Mouse (Mus musculus) liver, postnatal 0 days (tissue): ENCODE data around the gene Map4k5. TPM values are rescaled to one million over a fixed set of nuclear protein-coding genes. Genes with fewer than 3 reads are reported as not detected.

Experiments
- ATAC-seq: fragments of 200-750 bp; cut with Nextera tagmentation; 2 replicates; pipeline ENCODE4 v1.8.0; 2017; ENCODE audit warnings: mild to moderate bottlenecking, moderate library complexity
- DNase-seq: peaks from one replicate; pipeline ENCODE4 v3.0.0-alpha.2; 2016
- H3K27ac ChIP-seq: fragments of 300-500 bp; sonication (generic); 2 replicates; pipeline ENCODE4 v1.5.1; 2014; ENCODE audit warnings: antibody characterized with exemption, moderate library complexity, mild to moderate bottlenecking, low read depth
- H3K27me3 ChIP-seq: fragments of 300-500 bp; sonication (generic); 2 replicates; pipeline ENCODE4 v1.6.1; 2014; ENCODE audit warnings: low read length, control low read depth, mixed read lengths; ENCODE audit not compliant: insufficient read depth
- H3K36me3 ChIP-seq: fragments of 300-500 bp; sonication (generic); replicated peaks from 2 replicates; pipeline ENCODE4 v1.6.1; 2014; ENCODE audit warnings: mild to moderate bottlenecking, control low read depth, low read length, moderate library complexity, mixed read lengths; ENCODE audit not compliant: insufficient read depth
- H3K4me1 ChIP-seq: fragments of 300-500 bp; sonication (generic); 2 replicates; pipeline ENCODE4 v1.6.1; 2014; ENCODE audit warnings: antibody characterized with exemption, mild to moderate bottlenecking, control low read depth; ENCODE audit not compliant: insufficient read depth
- H3K4me2 ChIP-seq: fragments of 300-500 bp; sonication (generic); 2 replicates; pipeline ENCODE4 v1.6.1; 2014; ENCODE audit warnings: low read depth, mild to moderate bottlenecking, low read length, moderate library complexity, mixed read lengths
- H3K4me3 ChIP-seq: fragments of 300-500 bp; sonication (generic); 2 replicates; pipeline ENCODE4 v1.5.1; 2014; ENCODE audit warnings: low read depth, low read length
- H3K9ac ChIP-seq: fragments of 300-500 bp; sonication (generic); replicated peaks from 2 replicates; pipeline ENCODE4 v1.6.1; 2014; ENCODE audit warnings: mild to moderate bottlenecking, moderate library complexity
- H3K9me3 ChIP-seq: fragments of 300-500 bp; sonication (generic); 2 replicates; pipeline ENCODE4 v1.6.1; 2016; ENCODE audit warnings: mild to moderate bottlenecking, control low read depth, low read length, mixed read lengths
- CTCF ChIP-seq: sonication (generic); IDR thresholded peaks from 2 replicates; pipeline ENCODE4 v1.5.1; 2016; ENCODE audit warnings: antibody characterized with exemption, low read depth
- EP300 ChIP-seq: IDR thresholded peaks from 2 replicates; pipeline ENCODE4 v1.6.1; 2016; ENCODE audit warnings: antibody characterized with exemption, low read depth, mild to moderate bottlenecking
- WGBS: fragments of 180-500 bp; shearing (Covaris S2); extraction: QIAGEN DNeasy Blood & Tissue Kit; methylation state at CpG from one replicate; pipeline ENCODE4 v1.1.7; 2014; ENCODE audit not compliant: insufficient replicate concordance; 5-methylcytosine and 5-hydroxymethylcytosine counted together
- polyA plus RNA-seq: library from polyadenylated mRNA; unstranded; fragments of >200 nt; fragmentation: Nextera tagmentation; extraction: Ambion mirVana; gene quantifications from 2 replicates; pipeline ENCODE4 v1.2.1, GENCODE M21; 2015

Gene Map4k5
- polyA plus RNA-seq, 1 experiment from 2014 or later = 11.8 TPM

DNA sequence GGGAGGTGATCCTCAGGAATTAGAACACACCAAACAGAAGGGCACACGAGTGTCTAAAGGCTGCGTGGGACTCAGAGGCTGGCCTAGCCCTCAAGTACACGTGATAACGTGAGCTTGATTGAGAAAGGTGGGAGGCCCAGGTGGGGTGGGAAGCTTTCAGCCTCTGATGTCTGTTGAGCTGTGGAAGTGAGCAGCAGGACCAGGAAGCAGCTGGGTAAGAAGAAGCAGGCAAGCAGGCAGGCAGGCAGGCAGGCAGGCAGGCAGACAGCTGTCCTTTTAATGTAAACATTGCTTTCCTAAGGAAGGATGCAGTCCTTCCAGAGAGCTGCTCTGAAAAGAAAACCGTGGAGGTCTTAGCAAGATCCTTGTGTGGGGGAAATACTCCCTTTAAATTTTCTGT, 2.5 kb downstream of the Map4k5 start:
- H3K27ac ChIP-seq = no peak overlapping the region
- H3K4me1 ChIP-seq = peaks cover 36% of the 10 kb centered on the region
- ATAC-seq (no peak), DNase-seq (peak; percentile 40)
- no peaks in the 10 kb centered on the region for H3K9me3 ChIP-seq
- peaks cover 5% of the 10 kb centered on the region; the same call in 1 of the 2 replicates for H3K36me3 ChIP-seq
- 13% methylated on average over 5 of the region's 5 CpGs for WGBS
- H3K4me2 ChIP-seq = peak overlapping the region; percentile 91
- H3K27me3 ChIP-seq = no peaks in the 10 kb centered on the region
- peak overlapping the region; percentile 82 for H3K4me3 ChIP-seq
- H3K9ac ChIP-seq = peak overlapping the region; percentile 95
- TF ChIP-seq EP300 = no peak
- TF ChIP-seq CTCF = no peak

DNA sequence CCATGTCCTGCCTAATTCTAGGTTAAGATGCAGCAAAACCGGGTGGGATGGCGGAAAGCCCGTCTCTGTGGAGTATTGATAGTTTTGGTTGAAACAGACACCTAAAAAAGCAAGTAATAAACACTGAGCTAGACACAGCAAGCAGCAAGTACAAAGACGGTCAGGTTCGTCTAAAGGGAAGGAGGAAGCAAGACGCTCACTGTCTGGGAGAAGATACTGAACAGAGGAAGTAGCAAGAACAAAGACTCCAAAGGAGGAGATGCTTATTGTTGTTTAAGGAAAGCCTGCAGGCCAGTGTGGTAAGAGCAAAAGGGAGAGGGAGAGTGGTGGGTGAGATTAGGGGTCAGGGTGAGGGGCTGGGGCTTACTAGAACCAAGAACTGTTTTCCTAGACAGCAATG, 2.9 kb downstream of the Map4k5 start:
- Histone ChIP-seq H3K4me3 (peak overlapping the region; percentile 82), H3K4me2 (peak overlapping the region; percentile 91), H3K4me1 (peaks cover 36% of the 10 kb centered on the region), H3K36me3 (peaks cover 5% of the 10 kb centered on the region; the same call in 1 of the 2 replicates), H3K27me3 (no peaks in the 10 kb centered on the region), H3K9ac (peak overlapping the region; percentile 95; the same call in 1 of the 2 replicates), H3K9me3 (no peaks in the 10 kb centered on the region), H3K27ac (no peak overlapping the region)
- ATAC-seq (no peak), DNase-seq (no peak)
- TF ChIP-seq EP300 (no peak), CTCF (no peak)
- WGBS = 54% methylated on average over 6 of the region's 6 CpGs

GRCm38 (mm10) chr12:69888345-69888744, 4.7 kb downstream of the Map4k5 start:
- H3K36me3 ChIP-seq = peaks cover 5% of the 10 kb centered on the region; the same call in 1 of the 2 replicates
- WGBS = 74% methylated on average over 1 of the region's 1 CpGs
- H3K9me3 ChIP-seq = no peaks in the 10 kb centered on the region
- 0 out of 2 replicates have a peak overlapping the region, but pooled peaks have one; percentile 6 for H3K9ac ChIP-seq
- H3K4me1 ChIP-seq = peaks cover 38% of the 10 kb centered on the region
- H3K4me3 ChIP-seq = no peak overlapping the region
- H3K27ac ChIP-seq = no peak overlapping the region
- no peak for DNase-seq
- H3K4me2 ChIP-seq = no peak overlapping the region
- no peak for ATAC-seq
- TF ChIP-seq EP300 = no peak
- no peak for TF ChIP-seq CTCF
- H3K27me3 ChIP-seq = no peaks in the 10 kb centered on the region

GRCm38 (mm10) chr12:69887776-69888175, 5.2 kb downstream of the Map4k5 start:
- TF ChIP-seq CTCF (no peak), EP300 (no peak)
- 64% methylated on average over 6 of the region's 6 CpGs for WGBS
- no peak for DNase-seq

DNA sequence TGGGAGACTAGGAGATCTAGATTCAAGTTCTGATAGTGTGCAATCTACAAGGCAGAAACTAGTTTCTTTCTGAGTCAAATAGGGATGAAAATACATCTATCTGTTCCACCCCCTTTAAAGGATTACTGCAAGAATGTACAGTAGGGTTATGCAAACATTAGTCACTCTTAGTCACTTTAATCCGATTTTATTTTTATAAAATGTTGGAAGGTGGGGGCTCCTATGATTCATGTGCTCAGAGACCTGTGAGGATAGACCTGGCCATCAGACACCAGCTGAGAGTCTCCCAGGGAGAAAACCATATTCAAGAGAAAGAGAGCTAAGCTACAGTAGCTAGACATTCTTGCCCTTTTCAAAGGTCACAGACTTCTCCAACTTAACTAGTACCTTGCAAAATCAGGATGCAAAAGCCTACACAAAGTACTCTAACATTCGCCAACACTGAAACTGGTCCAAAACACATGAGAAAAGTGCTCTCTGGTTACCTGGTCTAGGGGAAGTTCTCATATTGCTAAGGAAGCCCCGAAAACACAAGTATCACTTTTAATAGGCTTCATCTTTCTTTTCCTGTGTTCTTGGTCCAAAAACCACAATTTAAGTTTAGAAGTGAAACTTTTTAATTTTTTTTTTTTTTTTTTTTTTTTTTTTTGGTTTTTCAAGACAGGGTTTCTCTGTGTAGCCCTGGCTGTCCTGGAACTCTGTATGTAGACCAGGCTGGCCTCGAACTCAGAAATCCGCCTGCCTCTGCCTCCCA, 7.7 kb downstream of the Map4k5 start:
- no peak for TF ChIP-seq CTCF
- no peak for TF ChIP-seq EP300
- Histone ChIP-seq H3K27me3 (no peaks in the 10 kb centered on the region), H3K4me2 (no peak overlapping the region), H3K4me3 (no peak overlapping the region), H3K36me3 (peaks cover 5% of the 10 kb centered on the region; the same call in 1 of the 2 replicates), H3K9ac (no peak overlapping the region), H3K4me1 (peaks cover 29% of the 10 kb centered on the region), H3K27ac (no peak overlapping the region), H3K9me3 (no peaks in the 10 kb centered on the region)
- DNase-seq = no peak
- WGBS = 84% methylated on average over 5 of the region's 5 CpGs
- ATAC-seq = no peak

More at GRCm38 (mm10) chr12:69887776-69888175, 5.2 kb downstream of the Map4k5 start:
- Histone ChIP-seq H3K4me1 (peaks cover 37% of the 10 kb centered on the region), H3K9me3 (no peaks in the 10 kb centered on the region), H3K27ac (0 out of 2 replicates have a peak overlapping the region, but pooled peaks have one; percentile 8), H3K4me2 (no peak overlapping the region), H3K4me3 (no peak overlapping the region), H3K36me3 (peaks cover 5% of the 10 kb centered on the region; the same call in 1 of the 2 replicates), H3K27me3 (no peaks in the 10 kb centered on the region), H3K9ac (no peak overlapping the region)
- ATAC-seq = no peak

GRCm38 (mm10) chr12:69884053-69884452, 8.9 kb downstream of the Map4k5 start:
- WGBS = 86% methylated on average over 5 of the region's 5 CpGs
- H3K9ac ChIP-seq = no peak overlapping the region
- H3K36me3 ChIP-seq = no peaks in the 10 kb centered on the region; the same call in 1 of the 2 replicates
- no peak overlapping the region for H3K4me3 ChIP-seq
- no peak overlapping the region for H3K4me2 ChIP-seq
- peaks cover 24% of the 10 kb centered on the region for H3K4me1 ChIP-seq
- H3K27ac ChIP-seq = no peak overlapping the region
- H3K27me3 ChIP-seq = no peaks in the 10 kb centered on the region
- TF ChIP-seq CTCF (no peak), EP300 (no peak)
- ATAC-seq (peak; percentile 55), DNase-seq (no peak)
- no peaks in the 10 kb centered on the region for H3K9me3 ChIP-seq
